Mouse (Mus musculus): ENCODE data around the gene Pdcd7.

Pdcd7 gene

GRCm38 (mm10) chr9:65399934-65400333 is 54.0 kb downstream of the Pdcd7 start:
- DNase-seq = peak; percentile 54

DNA sequence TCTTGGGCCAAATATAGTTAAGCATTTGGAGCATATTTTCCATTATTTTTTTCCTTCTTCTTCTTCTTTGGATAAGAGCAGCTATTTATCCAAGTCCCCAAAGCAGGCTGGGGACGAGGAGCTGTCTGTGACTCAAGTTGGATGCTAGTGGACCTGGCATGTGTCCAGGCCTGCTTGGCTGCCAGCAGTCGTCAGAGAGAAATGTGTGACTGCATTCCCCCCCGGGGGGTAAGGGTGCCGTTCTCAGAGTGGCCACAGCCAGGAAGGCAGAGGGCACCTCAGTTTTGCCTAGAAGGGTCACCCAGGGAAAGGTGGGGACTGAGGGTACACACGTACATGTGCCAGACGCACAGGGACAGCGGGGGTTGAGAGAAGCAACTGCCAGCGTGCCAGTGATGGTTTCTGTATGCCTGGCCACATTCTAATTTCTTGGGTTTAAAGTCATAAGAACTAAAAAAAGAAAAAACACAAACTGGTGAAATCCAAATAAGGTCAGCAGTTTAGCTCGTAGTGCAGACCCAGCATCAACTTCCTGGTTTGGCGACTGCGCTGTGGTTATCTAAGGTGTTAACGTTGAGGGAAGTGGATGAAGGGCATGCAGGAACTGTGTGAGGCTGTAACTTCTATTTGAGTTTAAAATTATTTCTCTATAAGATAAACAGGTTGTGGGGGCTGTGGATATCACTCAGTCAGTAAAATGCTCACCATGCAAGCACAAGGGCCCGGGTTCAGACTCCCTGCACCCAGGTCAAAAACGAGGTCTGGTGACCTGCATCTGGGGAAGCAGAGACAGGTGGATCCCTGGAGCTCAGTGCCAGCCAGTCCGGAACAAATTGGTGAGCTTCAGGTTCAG is 58.7 kb downstream of the Pdcd7 start:
- peak; percentile 94 for DNase-seq

DNA sequence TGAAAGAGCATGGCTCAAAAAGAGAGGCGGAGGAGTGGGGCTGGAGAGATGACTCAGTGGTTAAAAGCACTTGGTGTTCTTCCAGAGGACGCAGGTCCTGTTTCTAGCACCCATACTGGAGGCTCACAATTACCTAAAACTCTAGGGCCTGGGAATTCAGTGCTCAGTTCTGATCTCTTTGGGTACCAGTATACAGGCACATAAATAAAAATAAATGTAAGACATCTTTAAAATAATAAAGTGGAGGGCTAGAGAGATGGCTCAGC is 59.2 kb downstream of the Pdcd7 start:
- DNase-seq = no peak

DNA sequence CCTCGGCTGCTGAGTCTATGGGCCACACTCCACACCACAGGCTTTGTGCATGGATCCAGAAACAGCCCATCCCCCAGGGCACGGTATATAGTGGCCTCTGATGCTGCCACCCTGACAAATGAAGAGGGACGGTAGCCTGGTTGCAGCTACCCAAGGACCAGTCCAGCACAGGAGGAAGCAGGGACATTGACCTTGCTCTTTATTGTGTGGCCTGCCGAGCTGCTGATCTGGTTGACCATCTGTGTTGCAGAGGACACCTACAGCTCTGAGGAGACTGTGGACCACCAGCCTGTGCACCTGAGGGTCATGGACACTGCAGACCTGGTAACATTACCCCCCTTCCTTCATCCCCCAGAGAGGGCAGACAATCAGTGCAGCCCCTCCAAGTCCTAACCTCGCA is 61.4 kb downstream of the Pdcd7 start:
- no peak for DNase-seq

DNA sequence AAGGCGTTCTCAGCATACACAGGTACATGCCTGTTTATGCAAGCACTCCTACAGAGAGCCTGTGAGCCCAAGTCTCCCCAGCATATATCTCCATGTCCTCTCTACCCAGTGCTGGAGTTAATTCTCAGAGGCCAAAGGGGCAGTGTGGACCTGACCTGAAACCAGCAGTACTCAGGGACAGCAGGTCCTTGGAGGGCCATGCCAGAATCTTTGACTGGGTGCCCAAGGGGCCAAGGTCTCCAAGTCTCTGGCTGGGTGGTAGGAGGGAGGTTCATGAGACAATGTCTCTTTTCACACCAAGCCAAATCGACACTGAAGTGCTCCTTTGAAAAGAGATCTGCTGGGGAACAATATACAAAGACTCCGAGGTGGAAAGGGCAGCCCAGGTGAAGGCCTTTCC is 62.0 kb downstream of the Pdcd7 start:
- DNase-seq = no peak

DNA sequence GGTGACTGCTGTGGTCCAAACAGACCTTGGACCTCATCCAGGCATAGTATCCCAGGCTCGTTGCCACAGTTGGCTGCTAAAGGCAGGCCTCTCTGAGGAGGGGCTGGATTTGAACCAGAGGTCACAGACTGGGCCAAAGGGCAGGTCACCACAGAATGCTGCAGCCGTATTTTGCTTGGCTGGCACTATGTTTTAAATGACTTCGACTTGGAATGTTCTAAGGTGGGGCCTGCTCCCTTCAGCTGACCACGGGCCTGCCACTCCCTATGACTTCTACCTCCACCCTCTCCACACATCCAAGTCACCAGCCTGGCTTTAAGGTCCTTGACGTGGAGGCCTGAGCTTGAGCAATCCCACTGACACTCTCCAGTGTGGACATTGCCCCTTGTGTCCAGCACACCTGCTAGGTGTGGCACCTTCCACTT is 63.0 kb downstream of the Pdcd7 start:
- peak; percentile 61 for DNase-seq

Data from lung, postnatal 10 days (tissue).